Mouse (Mus musculus): Measurements from ENCODE around the gene Bsx. TPM values are rescaled to one million over a fixed set of nuclear protein-coding genes. Genes with fewer than 3 reads are reported as not detected.
A peak's percentile ranks its signal among the peaks of the same experiment; 100 is the strongest.

The Bsx gene
- total RNA-seq (2021) = under 1 TPM in 1 of 2 experiments, not detected in 1; 0.16 TPM

DNA sequence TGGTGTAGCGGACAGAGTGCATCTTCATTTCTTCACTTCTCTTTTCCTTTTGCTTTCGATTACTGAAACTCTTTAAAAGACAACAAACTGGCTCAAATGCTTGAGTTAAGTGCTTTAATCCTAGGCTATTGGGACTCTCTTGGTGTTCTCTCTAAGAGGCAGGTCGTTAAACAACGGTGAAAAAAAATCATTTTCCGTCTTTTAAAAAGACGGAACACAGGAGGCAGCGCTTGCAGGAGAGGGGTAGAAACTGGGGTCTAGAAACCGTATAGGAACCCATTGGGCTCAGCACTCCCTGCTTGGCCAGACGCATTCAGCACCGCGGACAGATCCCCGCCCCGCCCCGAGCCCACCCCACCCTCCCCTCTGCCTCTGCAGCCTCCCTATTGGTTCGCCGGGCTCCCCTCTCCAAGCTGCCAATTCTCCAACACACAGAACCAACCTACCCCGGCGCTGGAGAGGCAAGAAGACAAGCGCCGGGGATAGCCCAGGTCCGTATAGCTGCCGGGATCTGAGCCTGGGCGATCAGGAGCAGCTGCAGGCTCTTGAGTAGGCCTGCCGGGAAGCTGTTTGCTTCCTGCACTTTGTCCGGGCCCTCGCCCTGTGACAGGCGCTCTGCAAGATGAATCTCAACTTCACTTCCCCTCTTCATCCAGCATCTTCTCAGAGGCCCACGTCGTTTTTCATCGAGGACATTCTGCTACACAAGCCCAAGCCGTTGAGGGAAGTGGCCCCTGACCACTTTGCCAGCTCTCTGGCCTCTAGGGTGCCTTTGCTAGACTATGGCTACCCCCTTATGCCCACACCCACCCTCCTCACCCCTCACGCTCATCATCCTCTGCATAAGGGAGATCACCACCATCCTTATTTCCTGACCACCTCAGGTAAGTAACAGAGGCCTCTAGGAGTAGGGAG, at the start of gene Bsx:
Gene Bsx (plus strand): TSS at position 572 of the 915 bp plus-strand sequence.
- DNase-seq (ENCODE audit: low spot score in 2 of 2) = no peak
- intact Hi-C loops (cut with DNase I) = loop anchor here (2.0 kb wide), 1 partner anchor 53 kb away; no protein-coding TSS in a partner anchor

DNA sequence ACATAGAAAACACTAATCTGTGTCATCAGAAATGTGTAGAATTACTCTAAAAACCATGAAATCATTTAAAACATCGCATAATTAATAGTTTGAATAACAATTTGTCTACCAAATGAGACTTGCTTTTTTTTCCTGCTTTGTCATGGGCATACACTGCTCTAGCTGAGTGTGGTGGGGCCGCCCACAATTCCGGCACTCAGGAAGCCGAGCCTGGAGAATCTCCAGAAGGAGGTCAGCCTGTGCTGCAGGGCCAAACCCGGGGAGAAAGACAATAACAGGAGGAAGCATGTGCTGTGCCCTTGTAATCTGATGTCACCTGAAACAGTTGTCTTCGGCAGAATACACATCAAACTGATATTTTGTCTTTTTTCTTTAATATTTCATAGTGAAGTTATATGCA, 48.3 kb upstream of the Bsx start:
- DNase-seq (ENCODE audit: low spot score in 2 of 2) = no peak
- intact Hi-C loops (cut with DNase I) = no loop called here

DNA sequence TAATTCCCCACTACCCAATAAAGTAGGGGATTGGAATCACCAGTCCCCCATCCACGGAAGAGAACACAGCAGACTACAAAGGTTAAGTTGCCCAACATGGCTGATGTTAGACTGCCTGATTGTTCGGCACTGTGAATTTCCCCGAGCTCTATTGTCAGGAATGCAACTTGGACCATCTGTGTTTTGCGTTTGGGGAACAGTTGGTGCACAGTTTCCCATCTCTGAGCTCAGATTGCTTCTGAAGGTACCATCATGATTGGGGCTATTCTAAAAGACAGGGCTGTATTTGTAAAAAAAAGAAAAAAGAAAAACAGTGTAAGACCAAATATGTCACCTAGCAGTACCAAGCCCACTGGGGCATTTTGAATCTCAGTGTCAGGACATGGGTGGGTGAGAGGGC, 46.6 kb upstream of the Bsx start:
- intact Hi-C loops (cut with DNase I) = no loop called here
- DNase-seq (ENCODE audit: low spot score in 2 of 2) = no peak

DNA sequence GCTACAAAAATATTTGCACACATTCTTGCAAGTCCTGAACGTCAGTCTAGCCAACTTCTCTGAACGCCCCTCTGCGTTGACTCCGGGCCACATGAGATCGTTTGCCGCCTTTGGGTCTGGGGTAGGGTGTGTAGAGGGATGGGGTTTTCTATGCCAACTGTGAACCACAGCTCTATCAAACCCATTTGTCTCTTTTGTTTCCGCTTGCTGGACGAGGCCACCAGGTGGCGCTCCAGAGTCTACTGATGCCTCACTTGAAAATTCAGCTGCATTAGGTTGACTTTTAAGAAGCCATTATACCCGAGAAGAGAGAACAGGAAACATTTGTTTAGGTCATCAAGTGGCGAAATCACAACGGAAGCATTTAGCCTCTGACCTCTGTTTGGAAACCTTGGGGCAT, 39.4 kb upstream of the Bsx start:
- DNase-seq (ENCODE audit: low spot score in 2 of 2) = peak; percentile 78 to 80
- intact Hi-C loops (cut with DNase I) = loop anchor here (5.0 kb wide), 1 partner anchor 358 kb away; no protein-coding TSS in a partner anchor

DNA sequence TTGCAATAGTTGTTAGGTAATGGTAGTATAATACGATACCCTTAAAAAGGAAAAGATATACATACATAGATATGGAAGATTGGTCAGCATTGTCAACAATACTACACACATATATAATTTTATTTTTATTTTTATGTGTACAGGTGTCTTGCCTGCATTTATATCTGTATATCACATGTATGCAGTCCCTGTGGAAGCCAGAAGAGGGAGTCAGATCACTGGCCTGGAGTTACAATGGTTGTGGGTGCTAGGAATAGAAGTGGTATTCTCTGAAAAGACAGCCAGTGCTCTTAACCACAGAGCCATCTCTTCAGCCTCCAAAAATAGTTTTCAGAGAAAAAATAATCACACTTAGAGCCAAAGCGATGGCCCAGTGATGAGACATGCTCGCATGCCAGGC, 37.2 kb upstream of the Bsx start:
- DNase-seq (ENCODE audit: low spot score in 2 of 2) = no peak
- intact Hi-C loops (cut with DNase I) = loop anchor here (1.0 kb wide), 1 partner anchor 146 kb away; no protein-coding TSS in a partner anchor

DNA sequence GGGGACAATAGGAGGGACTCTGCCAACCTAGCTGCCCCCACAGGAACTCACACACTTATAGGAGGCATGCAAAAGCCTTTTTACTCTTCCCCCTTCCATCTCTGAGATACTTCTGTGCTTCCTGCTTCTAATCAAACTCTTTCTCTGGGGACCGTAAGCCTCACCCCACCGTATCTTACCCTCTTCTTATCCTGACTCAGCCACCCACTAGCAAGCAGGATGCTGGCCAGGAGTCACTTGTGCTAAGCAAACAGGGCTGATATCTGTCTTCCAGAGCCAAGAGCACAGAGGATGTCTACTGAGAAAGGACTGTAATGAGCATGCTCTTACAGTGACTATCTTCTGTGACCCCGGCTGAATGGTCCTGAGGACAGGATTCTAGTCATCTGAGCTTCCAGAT, 34.3 kb upstream of the Bsx start:
- no peak for DNase-seq (ENCODE audit: low spot score in 2 of 2)
- intact Hi-C loops (cut with DNase I) = no loop called here

DNA sequence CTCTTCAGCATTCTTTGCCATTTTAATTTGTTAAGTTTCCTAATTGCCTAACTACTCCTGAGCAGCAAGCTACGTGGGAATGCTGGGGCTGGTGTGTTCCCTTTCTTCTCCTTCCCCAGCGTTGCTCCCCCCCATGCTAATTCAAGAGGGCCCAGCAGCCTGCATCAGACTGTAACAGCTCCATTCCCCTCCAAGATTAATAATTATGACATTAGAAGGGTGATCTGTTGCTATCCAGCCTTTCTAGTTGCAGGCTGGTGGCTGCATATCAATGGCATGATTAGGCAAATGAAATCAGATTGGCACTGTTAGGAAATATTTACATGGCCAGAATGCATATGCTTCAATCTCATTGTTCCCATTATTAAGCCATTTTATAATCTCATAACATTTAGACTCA, 22.4 kb upstream of the Bsx start:
- intact Hi-C loops (cut with DNase I) = no loop called here
- no peak for DNase-seq (ENCODE audit: low spot score in 2 of 2)

DNA sequence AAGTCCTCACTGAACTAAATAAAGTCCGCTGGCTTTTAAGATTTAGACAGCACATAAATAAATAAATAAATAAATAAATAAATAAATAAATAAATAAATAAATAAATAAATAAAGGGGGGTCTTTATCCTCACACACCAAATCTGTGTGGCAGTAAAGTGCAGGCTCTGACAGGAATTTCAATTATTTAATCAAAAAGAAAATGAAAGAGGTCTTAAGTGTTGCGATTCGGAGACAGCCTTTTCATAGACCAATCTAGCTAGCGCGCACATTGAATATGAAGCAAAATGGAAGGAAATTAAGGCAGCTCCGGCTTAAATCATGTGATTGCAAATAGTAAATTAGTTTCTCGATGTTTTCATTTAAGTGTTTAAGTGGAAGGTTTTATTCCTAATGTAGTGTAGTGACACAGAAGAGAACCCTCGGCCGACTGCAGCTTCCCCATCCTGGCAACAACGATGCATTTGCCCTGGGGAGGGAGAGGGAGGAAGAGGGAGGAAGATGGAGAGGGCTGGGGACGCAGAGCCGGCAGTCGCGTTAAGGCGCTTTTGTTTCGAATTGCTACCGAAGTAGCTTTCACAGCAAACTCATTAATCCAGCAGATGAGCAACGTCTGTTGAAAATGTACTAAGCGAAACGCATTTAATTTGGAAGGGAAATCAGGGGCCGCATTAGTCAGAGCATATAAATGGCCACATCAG, 15.3 kb upstream of the Bsx start:
- DNase-seq (ENCODE audit: low spot score in 2 of 2) = peak; percentile 21 to 43
- intact Hi-C loops (cut with DNase I) = no loop called here

DNA sequence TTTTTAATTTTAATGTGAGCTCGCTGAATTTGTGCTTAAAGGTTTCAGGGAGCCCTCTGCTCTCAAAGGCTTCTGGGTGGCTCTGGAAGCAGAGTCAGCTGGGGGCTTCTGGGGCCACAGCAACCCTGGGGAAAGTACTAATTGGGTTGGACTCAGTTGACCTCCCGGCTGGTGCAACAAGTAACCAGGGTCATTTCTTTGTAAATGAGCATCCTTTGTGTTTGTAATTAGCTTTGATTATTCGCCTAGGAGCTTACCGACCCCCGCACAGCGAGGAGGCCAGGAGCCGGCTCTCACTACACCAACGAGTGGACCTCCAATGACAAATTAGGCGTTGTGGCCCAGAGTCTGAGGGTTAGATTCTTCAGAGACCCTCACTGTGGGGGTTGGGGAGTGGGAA, 14.7 kb upstream of the Bsx start:
- no peak for DNase-seq (ENCODE audit: low spot score in 2 of 2)
- intact Hi-C loops (cut with DNase I) = no loop called here

DNA sequence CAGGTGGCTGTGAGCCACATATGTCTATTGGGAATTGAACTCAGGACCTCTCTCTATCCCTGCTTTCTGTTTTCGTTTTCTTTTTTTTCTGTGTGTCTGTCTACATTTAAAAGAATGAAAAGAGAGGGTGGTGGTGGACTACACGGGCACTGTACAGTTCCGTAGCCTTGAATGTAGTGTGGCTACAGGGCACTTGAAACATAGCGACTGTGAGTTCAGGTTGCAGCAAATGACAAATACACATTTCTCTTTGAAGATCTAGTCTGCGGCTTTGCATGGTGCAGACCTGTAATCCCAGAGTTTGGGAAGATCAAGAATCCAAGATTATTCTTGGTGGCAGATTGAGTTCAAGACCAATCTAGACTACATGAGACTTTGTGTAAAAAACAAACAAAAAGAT, 3.6 kb upstream of the Bsx start:
- DNase-seq (ENCODE audit: low spot score in 2 of 2) = no peak
- intact Hi-C loops (cut with DNase I) = no loop called here

DNA sequence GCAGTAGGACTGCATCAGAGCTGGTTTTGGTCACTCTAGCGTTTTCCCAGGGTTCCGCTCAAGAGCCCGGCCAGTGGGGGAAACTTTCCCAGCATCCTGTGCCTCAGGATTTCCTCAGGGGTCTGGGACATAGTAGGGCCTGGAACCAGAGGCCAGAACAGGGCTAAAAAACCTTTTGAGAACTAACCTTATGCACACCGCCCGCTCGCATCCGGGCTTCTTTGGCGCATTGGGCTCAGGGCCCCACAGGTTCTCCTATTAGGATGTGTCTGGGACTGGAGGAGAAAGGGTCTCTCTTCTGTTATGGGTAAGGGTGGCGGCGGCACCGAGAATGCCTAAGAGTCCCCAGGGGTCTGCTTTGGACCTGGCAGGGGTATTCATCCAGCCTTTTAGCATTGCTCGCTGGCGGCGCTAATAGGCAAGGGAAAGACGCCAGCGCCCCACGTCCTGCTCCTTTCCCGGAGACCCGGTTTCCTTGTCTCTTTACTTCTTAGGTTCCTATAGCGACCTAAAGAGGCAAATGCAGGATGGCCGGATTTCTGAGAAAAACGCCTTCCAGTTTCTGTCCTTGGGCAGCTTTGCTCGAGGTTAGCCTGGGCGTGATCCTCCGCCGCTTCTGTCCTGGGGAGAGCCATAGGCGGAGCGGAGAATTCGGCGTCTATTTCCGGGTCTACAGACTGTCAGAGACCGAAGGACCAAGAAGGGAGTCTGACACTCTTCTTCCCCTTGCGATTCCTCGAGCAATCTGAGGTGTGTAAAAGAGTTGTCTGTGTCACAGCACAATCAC, 2.4 kb upstream of the Bsx start:
- no peak for DNase-seq (ENCODE audit: low spot score in 2 of 2)
- intact Hi-C loops (cut with DNase I) = loop anchor here (2.0 kb wide), 1 partner anchor 51 kb away; no protein-coding TSS in a partner anchor

DNA sequence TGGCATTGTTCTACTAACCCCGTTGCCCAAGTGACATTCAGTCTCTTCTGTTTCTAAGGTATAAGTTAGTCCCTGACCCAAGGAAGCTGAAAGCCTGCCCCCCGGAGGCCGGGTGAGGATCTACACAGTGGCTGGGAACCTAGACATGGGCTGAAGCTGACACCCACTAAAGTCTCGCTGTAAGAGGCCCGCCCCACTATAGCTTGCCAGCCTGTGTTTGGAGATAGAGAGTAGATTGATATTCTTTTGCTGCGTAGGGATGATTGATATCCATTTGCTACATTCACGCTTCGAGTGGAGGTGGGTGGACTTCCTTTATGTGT, 1.8 kb upstream of the Bsx start:
- intact Hi-C loops (cut with DNase I) = loop anchor here (2.0 kb wide), 1 partner anchor 51 kb away; no protein-coding TSS in a partner anchor

DNA sequence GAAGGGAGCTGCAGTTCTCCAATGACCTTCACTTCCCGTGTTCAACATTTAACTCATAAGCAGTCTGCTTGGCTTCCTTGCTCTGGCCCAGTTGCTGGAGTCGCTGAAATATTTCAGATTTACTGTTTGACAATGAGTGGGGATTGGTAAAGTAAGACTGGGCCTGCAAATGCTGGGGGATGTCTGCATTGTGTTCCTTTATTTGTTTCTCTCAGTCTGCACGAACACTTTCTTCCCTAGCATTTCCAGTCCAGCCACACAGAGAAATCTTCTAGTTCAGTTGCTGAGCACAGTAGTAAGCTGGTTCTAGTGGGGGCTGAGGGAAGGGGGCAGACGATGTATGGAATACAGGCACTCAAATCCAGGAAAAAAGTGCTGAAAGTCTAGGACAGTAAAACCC, 1.0 kb downstream of the Bsx start:
- intact Hi-C loops (cut with DNase I) = no loop called here
- DNase-seq (ENCODE audit: low spot score in 2 of 2) = no peak

More for the DNA sequence above, 1.8 kb upstream of the Bsx start:
- DNase-seq (ENCODE audit: low spot score in 2 of 2) = peak in 1 of 2 experiments; percentile 15

DNA sequence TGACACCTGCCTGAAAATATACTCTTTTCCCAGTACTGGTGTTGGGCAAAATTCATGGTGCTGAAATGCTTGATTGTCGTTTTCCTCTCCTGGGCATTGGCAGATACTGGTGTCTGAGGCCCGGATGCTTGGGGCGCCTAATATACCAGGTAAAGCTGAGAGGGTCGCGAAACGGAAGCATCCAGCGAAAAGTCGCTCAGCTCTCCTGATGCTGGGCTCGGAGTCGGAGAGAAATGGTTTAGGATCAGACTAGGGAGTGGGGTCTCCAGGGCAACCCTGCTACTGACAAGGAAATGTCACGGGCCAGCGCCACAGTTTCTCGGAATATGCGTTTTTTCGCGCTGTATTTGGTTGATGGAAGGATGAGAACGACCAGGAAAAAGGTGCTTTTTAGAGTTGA, 1.5 kb downstream of the Bsx start:
- intact Hi-C loops (cut with DNase I) = no loop called here
- no peak for DNase-seq (ENCODE audit: low spot score in 2 of 2)

DNA sequence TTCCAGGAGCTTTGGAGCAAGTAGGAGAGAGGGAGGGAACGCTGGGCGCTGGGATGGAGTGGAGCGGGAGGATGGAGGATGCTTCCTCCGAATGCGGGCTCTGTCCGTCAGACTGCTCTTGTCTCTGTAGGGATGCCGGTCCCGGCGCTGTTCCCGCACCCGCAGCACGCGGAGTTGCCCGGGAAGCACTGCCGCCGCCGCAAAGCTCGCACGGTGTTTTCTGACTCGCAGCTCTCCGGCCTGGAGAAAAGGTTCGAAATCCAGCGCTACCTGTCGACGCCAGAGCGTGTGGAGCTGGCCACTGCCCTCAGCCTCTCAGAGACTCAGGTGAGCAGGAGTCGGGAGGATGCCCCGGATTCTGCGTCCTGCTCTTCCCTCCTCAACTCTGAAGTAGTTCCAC, 2.2 kb downstream of the Bsx start:
- DNase-seq (ENCODE audit: low spot score in 2 of 2) = no peak
- intact Hi-C loops (cut with DNase I) = no loop called here

DNA sequence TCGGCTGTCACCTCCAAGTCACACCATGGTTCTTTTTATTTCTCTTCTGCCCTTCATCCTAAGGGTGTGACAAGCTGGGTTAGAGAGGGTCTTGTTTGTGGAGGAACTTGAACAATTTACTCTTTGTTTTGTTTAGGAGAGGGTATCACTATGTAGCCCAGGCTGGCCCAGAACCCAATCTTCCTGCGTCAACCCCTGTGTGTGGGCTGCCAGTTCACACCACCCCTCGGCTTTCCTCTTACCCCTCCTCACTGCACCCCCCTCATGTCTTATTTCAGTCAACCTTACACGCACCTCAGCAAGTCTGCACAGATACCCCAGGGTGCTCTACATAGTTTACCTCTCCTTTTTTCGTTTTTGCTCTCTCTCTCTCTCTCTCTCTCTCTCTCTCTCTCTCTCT, 2.8 kb downstream of the Bsx start:
- intact Hi-C loops (cut with DNase I) = no loop called here
- no peak for DNase-seq (ENCODE audit: low spot score in 2 of 2)

DNA sequence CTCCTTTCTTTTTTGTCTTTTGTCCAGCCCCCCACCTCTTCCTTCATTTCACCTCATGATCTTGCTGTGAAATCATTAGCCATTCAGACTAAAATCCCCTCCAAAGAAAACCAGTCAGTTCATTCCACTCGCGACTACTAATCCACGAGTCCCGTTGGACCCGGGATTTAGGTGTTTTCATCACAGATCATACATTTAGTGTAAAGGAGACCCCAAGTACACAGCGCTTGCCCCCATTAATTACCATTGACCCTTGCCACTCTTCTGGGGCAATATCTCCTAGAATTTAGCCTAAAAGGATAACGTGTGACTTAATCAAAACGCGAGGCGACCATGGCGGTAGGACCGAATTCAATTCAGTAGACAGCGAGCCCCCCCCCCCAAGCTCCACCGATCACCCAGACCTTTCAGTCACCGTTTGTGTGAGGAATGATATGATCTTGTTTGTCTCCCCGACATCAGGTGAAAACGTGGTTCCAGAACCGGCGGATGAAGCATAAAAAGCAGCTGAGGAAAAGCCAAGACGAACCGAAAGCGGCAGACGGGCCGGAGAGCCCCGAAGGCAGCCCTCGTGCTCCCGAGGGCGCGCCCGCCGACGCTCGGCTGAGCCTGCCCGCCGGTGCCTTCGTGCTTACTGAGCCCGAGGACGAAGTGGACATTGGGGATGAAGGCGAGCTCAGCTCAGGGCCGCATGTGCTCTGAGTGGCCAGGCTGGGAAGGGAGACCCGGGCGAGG, 3.4 kb downstream of the Bsx start:
- intact Hi-C loops (cut with DNase I) = no loop called here
- DNase-seq (ENCODE audit: low spot score in 2 of 2) = peak in 1 of 2 experiments; percentile 2

DNA sequence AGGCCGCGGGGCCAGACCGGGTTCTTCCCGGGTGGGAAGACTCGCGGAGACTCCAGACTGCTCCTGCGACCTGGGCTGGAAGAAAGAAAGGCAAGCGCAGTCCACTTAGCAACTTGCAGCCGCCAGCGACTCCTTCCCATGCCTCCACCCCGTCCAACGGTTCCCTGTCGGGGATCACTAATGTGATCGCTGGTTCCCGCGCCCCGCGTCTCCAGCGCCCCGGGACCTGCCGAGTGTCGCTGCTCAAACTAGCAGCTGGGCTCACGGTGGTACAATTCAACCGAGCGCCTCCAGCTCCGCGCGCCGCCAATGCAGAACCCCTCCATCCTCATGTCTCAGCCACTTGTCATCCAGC, 3.9 kb downstream of the Bsx start:
- intact Hi-C loops (cut with DNase I) = no loop called here
- DNase-seq (ENCODE audit: low spot score in 2 of 2) = peak in 1 of 2 experiments; percentile 10

DNA sequence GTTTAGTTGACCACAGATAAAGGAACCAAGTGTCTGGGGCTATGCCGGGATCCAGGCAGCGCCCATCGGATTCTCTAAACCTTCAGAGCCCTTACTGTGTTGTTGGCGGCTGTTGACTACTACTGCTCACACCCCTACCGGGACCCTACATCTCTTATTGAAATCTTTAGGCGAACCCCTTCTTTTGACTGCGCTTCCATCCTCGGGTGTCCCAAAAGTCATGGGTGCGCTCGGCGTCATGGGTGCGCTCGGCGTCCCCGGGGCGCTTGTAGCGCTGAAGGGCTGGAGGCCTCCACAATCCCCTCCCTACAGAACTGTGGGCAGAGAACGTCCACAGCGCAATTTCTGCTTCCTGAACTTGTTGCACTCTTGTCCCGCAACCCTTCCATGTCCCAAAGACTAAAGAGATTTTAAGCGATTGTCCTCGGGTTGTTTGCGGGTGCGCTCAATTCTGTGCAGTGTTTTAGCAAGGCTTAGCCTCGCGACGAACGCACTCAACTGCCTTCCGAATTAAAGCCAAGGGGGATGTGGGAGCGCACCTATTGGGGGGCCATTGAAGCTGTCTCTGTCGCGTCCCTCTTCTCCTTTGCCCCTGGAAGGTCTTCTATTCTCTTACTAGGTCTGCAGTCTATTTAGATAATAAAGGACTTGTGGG, 4.5 kb downstream of the Bsx start:
- DNase-seq (ENCODE audit: low spot score in 2 of 2) = no peak
- intact Hi-C loops (cut with DNase I) = no loop called here
